Mouse (Mus musculus) megakaryocyte, embryonic 14.5 days (primary cell): ENCODE measurements at regions not wholly inside any gene's neighbourhood (a gene's known extent, or its start where the extent isn't known, plus 50 kb on each side); places are given as distances from the start of the nearest gene placed in this dataset.

Experiments
- FLI1 ChIP-seq: IDR thresholded peaks from 2 replicates; pipeline ENCODE4 v1.6.1; 2012; ENCODE audit warnings: low read length, inconsistent platforms, mixed read lengths
- GATA1 ChIP-seq: IDR thresholded peaks from 3 replicates; pipeline ENCODE4 v1.6.1; 2012; ENCODE audit warnings: mixed read lengths, low read length, inconsistent platforms, borderline replicate concordance

- TF ChIP-seq GATA1 (no peak), FLI1 (no peak)
Observed at GRCm38 (mm10) chr9:100161961-100162360, 286.0 kb upstream of the Sox14 start.
